Mouse (Mus musculus) ES-Bruce4 (cell line): Measurements from ENCODE around the gene Fam57a. TPM values are rescaled to one million over a fixed set of nuclear protein-coding genes. Genes with fewer than 3 reads are reported as not detected.

Source experiments
- H3K27ac ChIP-seq: 2 replicates; pipeline ENCODE4 v1.5.1; 2012; ENCODE audit warnings: low read length, inconsistent platforms; ENCODE audit not compliant: insufficient read depth
- H3K27me3 ChIP-seq: 2 replicates; pipeline ENCODE4 v1.6.1; 2012; ENCODE audit warnings: mild to moderate bottlenecking, low read length, inconsistent platforms; ENCODE audit not compliant: control insufficient read depth, poor library complexity, insufficient read depth, severe bottlenecking
- H3K36me3 ChIP-seq: 2 replicates; pipeline ENCODE4 v1.6.1; 2012; ENCODE audit warnings: inconsistent platforms, mild to moderate bottlenecking, low read length, moderate library complexity; ENCODE audit not compliant: control insufficient read depth, poor library complexity, insufficient read depth, severe bottlenecking
- H3K4me1 ChIP-seq: one replicate; pipeline ENCODE4 v1.8.1; 2011; ENCODE audit warnings: low read length; ENCODE audit not compliant: control insufficient read depth, insufficient read depth
- H3K4me3 ChIP-seq: 2 replicates; pipeline ENCODE4 v1.5.1; 2011; ENCODE audit warnings: low read depth, mild to moderate bottlenecking, low read length
- H3K9ac ChIP-seq: 2 replicates; pipeline ENCODE4 v1.6.1; 2012; ENCODE audit warnings: low read depth, mild to moderate bottlenecking, inconsistent platforms; ENCODE audit not compliant: poor library complexity, severe bottlenecking
- H3K9me3 ChIP-seq: replicated peaks from 2 replicates; pipeline ENCODE4 v1.6.1; 2012; ENCODE audit warnings: mild to moderate bottlenecking, low read length, inconsistent platforms; ENCODE audit not compliant: control insufficient read depth, poor library complexity, insufficient read depth, severe bottlenecking
- CTCF ChIP-seq: IDR thresholded peaks from one replicate; pipeline ENCODE4 v1.8.1; 2011; ENCODE audit warnings: low read depth, low read length
- EP300 ChIP-seq: IDR thresholded peaks from 2 replicates; pipeline ENCODE4 v1.6.1; 2011; ENCODE audit warnings: low read depth, low read length; ENCODE audit not compliant: insufficient read depth
- POLR2A ChIP-seq: IDR thresholded peaks from one replicate; pipeline ENCODE4 v1.8.1; 2011; ENCODE audit warnings: low read length; ENCODE audit not compliant: insufficient read depth
- polyA plus RNA-seq: library from polyadenylated mRNA; stranded (reverse); fragments of >200 nt; gene quantifications from 2 replicates; pipeline ENCODE4 v1.2.4, GENCODE M21; 2011; ENCODE audit warnings: low read depth; ENCODE audit not compliant: missing spikeins, insufficient read depth, insufficient read length

Gene Fam57a
- polyA plus RNA-seq, 1 experiment = 7.3 TPM

GRCm38 (mm10) chr11:76146187-76147010 lies 33.1 kb upstream of the Fam57a start:
- H3K27me3 ChIP-seq = no peaks in the 10 kb centered on the region
- H3K9ac ChIP-seq = no peak overlapping the region
- no peaks in the 10 kb centered on the region for H3K9me3 ChIP-seq
- H3K4me1 ChIP-seq = no peaks in the 10 kb centered on the region
- TF ChIP-seq EP300 (no peak), CTCF (no peak), POLR2A (no peak)
- H3K36me3 ChIP-seq = no peaks in the 10 kb centered on the region
- H3K27ac ChIP-seq = no peak overlapping the region
- no peak overlapping the region for H3K4me3 ChIP-seq

- H3K9me3 ChIP-seq = no peaks in the 10 kb centered on the region
- H3K27me3 ChIP-seq = no peaks in the 10 kb centered on the region
- H3K27ac ChIP-seq = no peak overlapping the region
- no peak for TF ChIP-seq EP300
- no peak for TF ChIP-seq POLR2A
- no peak for TF ChIP-seq CTCF
- no peaks in the 10 kb centered on the region for H3K36me3 ChIP-seq
- H3K4me3 ChIP-seq = no peak overlapping the region
- no peak overlapping the region for H3K9ac ChIP-seq
- no peaks in the 10 kb centered on the region for H3K4me1 ChIP-seq
Observed at GRCm38 (mm10) chr11:76148055-76149008, 31.1 kb upstream of the Fam57a start.

- H3K9me3 ChIP-seq = no peaks in the 10 kb centered on the region
- TF ChIP-seq CTCF = no peak
- TF ChIP-seq POLR2A = no peak
- H3K4me3 ChIP-seq = no peak overlapping the region
- no peak overlapping the region for H3K27ac ChIP-seq
- no peaks in the 10 kb centered on the region for H3K36me3 ChIP-seq
- H3K9ac ChIP-seq = no peak overlapping the region
- no peaks in the 10 kb centered on the region for H3K27me3 ChIP-seq
- no peaks in the 10 kb centered on the region for H3K4me1 ChIP-seq
Observed at GRCm38 (mm10) chr11:76150980-76151379, 28.5 kb upstream of the Fam57a start.

- H3K9ac ChIP-seq = no peak overlapping the region
- no peaks in the 10 kb centered on the region for H3K27me3 ChIP-seq
- no peaks in the 10 kb centered on the region for H3K4me1 ChIP-seq
- H3K9me3 ChIP-seq = no peaks in the 10 kb centered on the region
- no peaks in the 10 kb centered on the region for H3K36me3 ChIP-seq
- H3K27ac ChIP-seq = no peak overlapping the region
- TF ChIP-seq POLR2A = no peak
- TF ChIP-seq EP300 = no peak
- TF ChIP-seq CTCF = no peak
- H3K4me3 ChIP-seq = no peak overlapping the region
Observed at GRCm38 (mm10) chr11:76153236-76153951, 26.1 kb upstream of the Fam57a start.

- no peak for TF ChIP-seq CTCF
- TF ChIP-seq POLR2A = no peak
- no peak for TF ChIP-seq EP300
- Histone ChIP-seq H3K4me3 (no peak overlapping the region), H3K27me3 (no peaks in the 10 kb centered on the region), H3K27ac (no peak overlapping the region), H3K36me3 (no peaks in the 10 kb centered on the region), H3K4me1 (no peaks in the 10 kb centered on the region), H3K9me3 (no peaks in the 10 kb centered on the region), H3K9ac (no peak overlapping the region)
Observed at GRCm38 (mm10) chr11:76154200-76154599, 25.3 kb upstream of the Fam57a start.
